Mouse (Mus musculus): ENCODE measurements around the gene Cib4.

Cib4 gene

GRCm38 (mm10) chr5:30571820-30572219 lies 26.2 kb upstream of the Cib4 start:
- DNase-seq = no peak

- no peak for DNase-seq
Observed at GRCm38 (mm10) chr5:30568479-30568878, 22.8 kb upstream of the Cib4 start.

GRCm38 (mm10) chr5:30559986-30560493 lies 14.4 kb upstream of the Cib4 start:
- DNase-seq = no peak

GRCm38 (mm10) chr5:30559421-30559820 lies 13.8 kb upstream of the Cib4 start:
- no peak for DNase-seq

- DNase-seq = no peak
Observed at GRCm38 (mm10) chr5:30556284-30556683, 10.6 kb upstream of the Cib4 start.

GRCm38 (mm10) chr5:30554981-30555380 lies 9.3 kb upstream of the Cib4 start:
- no peak for DNase-seq

- DNase-seq = no peak
Observed at GRCm38 (mm10) chr5:30553936-30554335, 8.3 kb upstream of the Cib4 start.

GRCm38 (mm10) chr5:30552006-30552405 lies 6.4 kb upstream of the Cib4 start:
- DNase-seq = no peak

- peak in 1 of 2 experiments; percentile 12 for DNase-seq
Observed at GRCm38 (mm10) chr5:30551022-30551638, 5.5 kb upstream of the Cib4 start.

- DNase-seq = peak; percentile 69 to 77
Observed at GRCm38 (mm10) chr5:30550334-30551021, 4.8 kb upstream of the Cib4 start.

- DNase-seq = no peak
Observed at GRCm38 (mm10) chr5:30548681-30549080, 3.0 kb upstream of the Cib4 start.

GRCm38 (mm10) chr5:30536051-30536570 lies 9.5 kb downstream of the Cib4 start:
- no peak for DNase-seq

GRCm38 (mm10) chr5:30534637-30535036 lies 11.0 kb downstream of the Cib4 start:
- DNase-seq = no peak

GRCm38 (mm10) chr5:30528906-30529305 lies 16.7 kb downstream of the Cib4 start:
- no peak for DNase-seq

GRCm38 (mm10) chr5:30527129-30527528 lies 18.5 kb downstream of the Cib4 start:
- no peak for DNase-seq

GRCm38 (mm10) chr5:30525920-30526836 lies 19.5 kb downstream of the Cib4 start:
- DNase-seq = peak in 1 of 2 experiments; percentile 24

- DNase-seq = no peak
Observed at GRCm38 (mm10) chr5:30524213-30524612, 21.4 kb downstream of the Cib4 start.

GRCm38 (mm10) chr5:30523131-30523530 lies 22.5 kb downstream of the Cib4 start:
- DNase-seq = no peak

- DNase-seq = no peak
Observed at GRCm38 (mm10) chr5:30522406-30522805, 23.2 kb downstream of the Cib4 start.

- DNase-seq = peak in 1 of 2 experiments; percentile 52
Observed at GRCm38 (mm10) chr5:30520214-30520732, 25.4 kb downstream of the Cib4 start.

GRCm38 (mm10) chr5:30519494-30519893 lies 26.1 kb downstream of the Cib4 start:
- peak in 1 of 2 experiments; percentile 37 for DNase-seq

GRCm38 (mm10) chr5:30518547-30518946 lies 27.1 kb downstream of the Cib4 start:
- DNase-seq = no peak

GRCm38 (mm10) chr5:30518108-30518507 lies 27.5 kb downstream of the Cib4 start:
- DNase-seq = peak in 1 of 2 experiments; percentile 35
